Mouse (Mus musculus): ENCODE results near the gene Pa2g4. TPM values are rescaled to one million over a fixed set of nuclear protein-coding genes. Genes with fewer than 3 reads are reported as not detected.

Pa2g4 gene
- total RNA-seq (2012; rRNA removed) (232 and 235 TPM in 2 replicates), polyA plus RNA-seq (2012; ENCODE audit: insufficient read depth in 1 of 2, insufficient read length in 2 of 2, low read depth in 1 of 2, low replicate concordance in 2 of 2, missing spikeins in 1 of 2) (100 to 1,000 TPM; 298 to 663 TPM)

DNA sequence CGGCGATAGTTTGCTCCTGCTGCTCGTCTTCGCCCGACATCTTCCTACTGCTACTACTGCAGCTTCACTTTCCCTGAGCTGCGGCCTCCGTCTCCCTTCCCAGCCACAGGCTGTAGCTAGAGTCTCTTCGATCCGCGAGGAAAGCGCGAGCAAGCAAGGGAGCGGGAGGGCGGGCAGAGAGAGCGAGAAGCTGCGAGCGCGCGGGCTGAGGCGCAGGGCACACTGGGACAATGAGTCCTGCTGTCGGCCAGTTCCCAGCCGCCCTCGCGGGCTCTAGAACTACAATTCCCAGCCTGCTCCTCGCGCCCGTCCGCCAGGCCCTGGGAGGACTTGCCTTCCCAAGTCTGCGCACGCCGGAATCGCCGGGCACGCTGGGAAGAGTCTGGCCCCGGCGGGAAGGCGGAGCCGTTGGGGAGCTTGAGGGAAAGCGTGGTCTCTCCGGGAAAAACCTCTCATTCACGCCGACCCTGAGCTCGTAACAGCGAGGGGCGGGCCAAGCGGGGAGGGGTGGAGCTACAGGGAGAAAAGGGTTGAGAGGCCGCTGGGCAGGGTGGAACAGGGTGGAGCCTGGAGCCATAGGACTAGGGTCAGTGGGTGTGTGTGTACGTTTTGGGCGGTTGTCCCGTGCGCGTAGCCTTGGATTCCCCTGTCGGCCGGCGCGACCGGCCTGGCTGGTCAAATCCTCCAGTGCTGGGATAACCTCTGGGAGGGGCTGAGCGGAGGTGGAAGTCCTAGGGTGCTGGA lies at the start of gene Pa2g4:
Gene Pa2g4, minus strand, starts transcription at position 200 of the 744 bp plus-strand sequence.
- Histone ChIP-seq H3K79me2 (ENCODE audit: control insufficient read depth, insufficient read depth, low read length, poor library complexity) (peaks cover 42% of the 10 kb centered on the region), H3K9me3 (replicated peaks; ENCODE audit: insufficient read depth, low read length) (no peaks in the 10 kb centered on the region), H3K9ac (ENCODE audit: control insufficient read depth, low read depth, low read length, poor library complexity, severe bottlenecking) (peak within 1 kb of the TSS; percentile 94), H3K27me3 (ENCODE audit: control insufficient read depth in 1 of 2, insufficient read depth in 2 of 2, low read length in 2 of 2) (no peaks in the 10 kb centered on the region), H3K4me3 (ENCODE audit: control insufficient read depth in 1 of 2, insufficient read depth in 1 of 2, low read depth in 2 of 2, low read length in 2 of 2) (peak within 1 kb of the TSS; percentile 72 to 92), H3K36me3 (ENCODE audit: control insufficient read depth in 1 of 2, insufficient read depth in 2 of 2, low read length in 2 of 2) (peaks cover 21 to 24% of the 10 kb centered on the region in 2 experiments), H3K4me1 (ENCODE audit: control insufficient read depth in 1 of 2, insufficient read depth in 2 of 2, low read length in 2 of 2) (peaks cover 0 to 11% of the 10 kb centered on the region in 2 experiments; a peak in 3 of 4 replicates), H3K27ac (ENCODE audit: control insufficient read depth, low read depth, low read length) (peak within 1 kb of the TSS; percentile 79)
- peak; percentile 99 for DNase-seq (ENCODE audit: low read depth, low spot score)
- no peak for TF ChIP-seq ZKSCAN1 (IDR thresholded peaks at IDR 0.05; ENCODE audit: low read depth, low read length)
- TF ChIP-seq MYB (IDR thresholded peaks at IDR 0.05; ENCODE audit: low read depth, low read length), result no peak
- no peak; the same call in 1 of the 2 replicates for TF ChIP-seq CHD2 (IDR thresholded peaks at IDR 0.05; ENCODE audit: low read length)
- TF ChIP-seq JUND (IDR thresholded peaks at IDR 0.05; ENCODE audit: low read depth, low read length), result no peak
- peak; percentile 85 for TF ChIP-seq ELF1 (IDR thresholded peaks at IDR 0.05; ENCODE audit: low read depth, low read length)
- peak; percentile 70 for TF ChIP-seq NELFE (IDR thresholded peaks at IDR 0.05; ENCODE audit: low read depth, low read length)
- TF ChIP-seq CHD1 (IDR thresholded peaks at IDR 0.05; ENCODE audit: low read depth, low read length), result no peak
- TF ChIP-seq POLR2AphosphoS5 (IDR thresholded peaks at IDR 0.05; ENCODE audit: borderline replicate concordance, low read depth, low read length), result no peak
- TF ChIP-seq HCFC1 (IDR thresholded peaks at IDR 0.05; ENCODE audit: low read depth, low read length), result peak; percentile 98
- peak; percentile 69; the same call in 1 of the 2 replicates for TF ChIP-seq TBP (IDR thresholded peaks at IDR 0.05; ENCODE audit: low read depth, low read length)
- peak; percentile 94 for TF ChIP-seq SIN3A (IDR thresholded peaks at IDR 0.05; ENCODE audit: low read length)
- peak; percentile 75 for TF ChIP-seq ZMIZ1 (IDR thresholded peaks at IDR 0.05; ENCODE audit: low read depth, low read length)
- TF ChIP-seq USF1 (IDR thresholded peaks at IDR 0.05; ENCODE audit: low read depth, low read length), result no peak
- TF ChIP-seq GATA1 (IDR thresholded peaks at IDR 0.05; ENCODE audit: low read depth, low read length), result no peak
- peak; percentile 85 for TF ChIP-seq MAX (IDR thresholded peaks at IDR 0.05; ENCODE audit: low read length)
- TF ChIP-seq MXI1 (IDR thresholded peaks at IDR 0.05; ENCODE audit: low read depth, low read length), result peak; percentile 97
- no peak for TF ChIP-seq RCOR1 (IDR thresholded peaks at IDR 0.05; ENCODE audit: low read depth, low read length)
- no peak for TF ChIP-seq MEF2A (IDR thresholded peaks at IDR 0.05; ENCODE audit: extremely low read depth, insufficient replicate concordance, low read depth, low read length, poor library complexity, severe bottlenecking)
- TF ChIP-seq ETS1 (IDR thresholded peaks at IDR 0.05; ENCODE audit: low read depth, low read length), result no peak
- TF ChIP-seq E2F4 (IDR thresholded peaks at IDR 0.05; ENCODE audit: borderline replicate concordance, low read depth, low read length), result peak; percentile 66; the same call in 1 of the 2 replicates
- 0 out of 2 replicates have a peak, but pooled peaks have one; percentile 8 for TF ChIP-seq MAZ (IDR thresholded peaks at IDR 0.05; ENCODE audit: low read depth, low read length)
- TF ChIP-seq GABPA (IDR thresholded peaks at IDR 0.05; ENCODE audit: low read depth, low read length), result no peak
- TF ChIP-seq BHLHE40 (IDR thresholded peaks at IDR 0.05; ENCODE audit: borderline replicate concordance, low read depth, low read length), result 0 out of 2 replicates have a peak, but pooled peaks have one; percentile 52
- TF ChIP-seq TCF12 (IDR thresholded peaks at IDR 0.05; ENCODE audit: low read depth, low read length), result peak; percentile 54
- peak; percentile 81 for TF ChIP-seq NRF1 (IDR thresholded peaks at IDR 0.05; ENCODE audit: insufficient read depth, low read depth, low read length, poor library complexity, severe bottlenecking)
- no peak for TF ChIP-seq USF2 (IDR thresholded peaks at IDR 0.05; ENCODE audit: borderline replicate concordance in 1 of 2, insufficient read depth in 1 of 2, low read depth in 1 of 2, low read length in 2 of 2)
- peak; percentile 82 for TF ChIP-seq MYC (IDR thresholded peaks at IDR 0.05; ENCODE audit: low read depth, low read length)
- no peak for TF ChIP-seq EP300 (IDR thresholded peaks at IDR 0.05; ENCODE audit: low read depth in 1 of 2, low read length in 2 of 2)
- no peak for TF ChIP-seq RAD21 (IDR thresholded peaks at IDR 0.05; ENCODE audit: low read depth, low read length)
- TF ChIP-seq ZNF384 (IDR thresholded peaks at IDR 0.05; ENCODE audit: low read depth, low read length), result no peak
- TF ChIP-seq KAT2A (conservative IDR thresholded peaks at IDR 0.05; ENCODE audit: low read depth, low read length), result peak; percentile 94
- no peak for TF ChIP-seq CTCF (IDR thresholded peaks at IDR 0.05 in 2 of 3, conservative IDR thresholded peaks at IDR 0.05 in 1 of 3; ENCODE audit: control insufficient read depth in 1 of 3, insufficient read depth in 1 of 3, low read depth in 2 of 3, low read length in 3 of 3, poor library complexity in 1 of 3, severe bottlenecking in 1 of 3)
- TF ChIP-seq POLR2AphosphoS2 (IDR thresholded peaks at IDR 0.05; ENCODE audit: low read length), result peak; percentile 62
- peak; percentile 73; a peak in 2 of 4 replicates for TF ChIP-seq POLR2A (IDR thresholded peaks at IDR 0.05; ENCODE audit: control insufficient read depth in 1 of 2, insufficient read depth in 1 of 2, low read depth in 1 of 2, low read length in 2 of 2, poor library complexity in 1 of 2)
- TF ChIP-seq SMC3 (IDR thresholded peaks at IDR 0.05; ENCODE audit: low read depth, low read length), result no peak
- no peak for TF ChIP-seq TAL1 (IDR thresholded peaks at IDR 0.05; ENCODE audit: low read length)
